Mouse (Mus musculus) E14TG2a.4 (cell line): ENCODE measurements around the gene Wdr6.

Source experiments
- CTCF ChIP-seq: conservative IDR thresholded peaks from 2 replicates; pipeline ENCODE4 v1.5.1; 2014; ENCODE audit warnings: low read length
- POU5F1 ChIP-seq: IDR thresholded peaks from 2 replicates; pipeline ENCODE4 v1.6.1; 2014; ENCODE audit warnings: low read length, borderline replicate concordance

DNA sequence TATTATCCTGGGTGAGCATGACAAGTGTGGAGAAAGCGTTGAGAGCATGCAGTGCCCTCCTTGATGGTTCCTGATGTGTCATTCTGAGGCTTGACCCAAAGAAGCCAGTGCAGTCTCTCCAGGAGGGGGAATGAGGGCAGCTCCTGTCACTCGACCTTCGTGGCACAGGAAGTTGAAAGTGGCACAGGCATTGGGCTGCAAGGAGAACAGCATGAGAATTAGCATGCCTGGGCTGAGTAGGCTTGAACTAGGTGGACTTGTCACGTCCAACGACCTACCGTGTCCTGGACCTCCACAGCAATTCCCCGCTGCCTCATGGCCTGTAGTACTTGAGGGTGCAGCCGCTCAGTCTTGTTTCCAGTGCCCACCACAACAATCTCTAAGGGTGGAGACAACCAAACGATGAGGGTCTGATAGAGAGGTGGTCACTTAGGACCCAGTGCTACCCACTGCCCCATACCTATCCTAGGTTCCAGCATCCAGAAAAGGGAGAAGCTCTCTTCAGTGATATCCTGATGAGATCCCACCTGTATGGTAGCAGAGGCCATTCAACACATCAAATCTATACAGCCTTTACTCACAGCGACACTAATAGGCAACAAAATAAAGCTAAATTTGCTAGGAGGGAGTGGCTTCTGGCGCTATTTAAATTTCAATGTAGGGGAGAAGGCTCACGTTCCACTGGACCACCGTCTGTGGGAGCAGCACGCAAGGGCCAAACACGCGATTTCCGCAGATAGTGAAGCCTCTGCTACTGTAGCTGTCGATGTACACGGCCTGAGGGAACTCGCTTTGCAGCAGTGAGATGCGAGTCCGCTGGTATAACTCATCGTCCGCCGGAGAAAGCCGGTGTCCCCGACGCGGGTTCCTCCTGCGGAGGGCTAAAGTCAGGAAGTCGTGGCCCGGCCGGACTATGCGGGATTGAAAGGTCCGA, 12.4 kb downstream of the Wdr6 start:
- TF ChIP-seq CTCF (no peak), POU5F1 (no peak)
